Mouse (Mus musculus): ENCODE measurements around the gene Defa20. TPM values are rescaled to one million over a fixed set of nuclear protein-coding genes. Genes with fewer than 3 reads are reported as not detected.
"Not testable (repeated sequence)": the region's sequence is repeated elsewhere in the genome, so short reads cannot be mapped to it uniquely, and the experiment has no call there.

Gene Defa20
- polyA plus RNA-seq (2015; fragmentation: Nextera tagmentation; extraction: Ambion mirVana) = not detected in 2 replicates

GRCm38 (mm10) chr8:21508958-21509357 lies at the start of gene Defa20:
Gene Defa20, plus strand, starts transcription at chr8:21509258.
- H3K27me3 ChIP-seq (ENCODE audit: control insufficient read depth, insufficient read depth, low read depth, low read length); H3K9ac ChIP-seq (ENCODE audit: low read depth, low read length); H3K9me3 ChIP-seq (replicated peaks; ENCODE audit: control insufficient read depth, low read length); H3K4me2 ChIP-seq (ENCODE audit: low read depth, low read length); H3K27ac ChIP-seq (ENCODE audit: low read length); H3K4me3 ChIP-seq (ENCODE audit: low read depth, low read length); H3K36me3 ChIP-seq (ENCODE audit: control insufficient read depth, insufficient read depth); H3K4me1 ChIP-seq (ENCODE audit: control insufficient read depth, low read depth, low read length); ATAC-seq (ENCODE audit: low read depth): not testable (repeated sequence)
- no CpG with 5 or more reads among the region's 2 CpGs for WGBS (ENCODE audit: insufficient replicate concordance)

DNA sequence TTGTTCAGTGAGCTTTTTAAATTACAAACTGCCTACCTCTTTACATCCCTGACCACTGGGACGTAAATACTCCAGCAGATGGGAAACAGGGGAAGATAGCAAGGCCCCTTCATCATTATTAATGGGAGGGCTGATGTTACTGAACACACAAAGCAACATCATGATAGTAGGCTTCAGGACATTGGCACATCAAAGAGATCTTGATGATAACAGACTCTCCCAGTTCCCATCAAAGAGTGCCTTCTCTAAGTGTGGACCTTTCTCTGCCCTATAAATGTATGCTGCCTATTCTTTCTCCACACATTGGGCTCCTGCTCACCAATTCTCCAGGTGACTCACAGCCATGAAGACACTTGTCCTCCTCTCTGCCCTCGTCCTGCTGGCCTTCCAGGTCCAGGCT lies 19.7 kb downstream of the Defa20 start, which contains the start of gene Defa32:
TSS of gene Defa32 (plus strand) at position 301 of the 400 bp plus-strand sequence.
- not testable (repeated sequence) for H3K9ac ChIP-seq (ENCODE audit: low read depth, low read length); H3K27me3 ChIP-seq (ENCODE audit: control insufficient read depth, insufficient read depth, low read depth, low read length); H3K36me3 ChIP-seq (ENCODE audit: control insufficient read depth, insufficient read depth); H3K4me2 ChIP-seq (ENCODE audit: low read depth, low read length); H3K4me3 ChIP-seq (ENCODE audit: low read depth, low read length); H3K27ac ChIP-seq (ENCODE audit: low read length); H3K4me1 ChIP-seq (ENCODE audit: control insufficient read depth, low read depth, low read length); H3K9me3 ChIP-seq (replicated peaks; ENCODE audit: control insufficient read depth, low read length); ATAC-seq (ENCODE audit: low read depth)
- no CpG with 5 or more reads among the region's 2 CpGs for WGBS (ENCODE audit: insufficient replicate concordance)

Other genes with a start within 250 kb of the Defa20 start
- not detected in 2 replicates for gene Defa27, start 193.7 kb upstream of the Defa20 start, polyA plus RNA-seq (2015; fragmentation: Nextera tagmentation; extraction: Ambion mirVana)
- gene Defa29, start 182.2 kb upstream of the Defa20 start, polyA plus RNA-seq (2015; fragmentation: Nextera tagmentation; extraction: Ambion mirVana) = not detected in 2 replicates
- gene Defa2, start 130.7 kb upstream of the Defa20 start, polyA plus RNA-seq (2015; fragmentation: Nextera tagmentation; extraction: Ambion mirVana) = not detected in 2 replicates
- not detected in 2 replicates for gene Defa33, start 117.4 kb upstream of the Defa20 start, polyA plus RNA-seq (2015; fragmentation: Nextera tagmentation; extraction: Ambion mirVana)
- not detected in 2 replicates for gene Defa36, start 81.8 kb upstream of the Defa20 start, polyA plus RNA-seq (2015; fragmentation: Nextera tagmentation; extraction: Ambion mirVana)
- gene Gm7849, start 52.7 kb upstream of the Defa20 start, polyA plus RNA-seq (2015; fragmentation: Nextera tagmentation; extraction: Ambion mirVana) = not detected in 2 replicates
- not detected in 2 replicates for gene Defa32, start 19.8 kb downstream of the Defa20 start, polyA plus RNA-seq (2015; fragmentation: Nextera tagmentation; extraction: Ambion mirVana)
- gene Defa37, start 56.1 kb downstream of the Defa20 start, polyA plus RNA-seq (2015; fragmentation: Nextera tagmentation; extraction: Ambion mirVana) = not detected in 2 replicates
- not detected in 2 replicates for gene Defa28, start 73.7 kb downstream of the Defa20 start, polyA plus RNA-seq (2015; fragmentation: Nextera tagmentation; extraction: Ambion mirVana)
- not detected in 2 replicates for gene Gm7861, start 85.2 kb downstream of the Defa20 start, polyA plus RNA-seq (2015; fragmentation: Nextera tagmentation; extraction: Ambion mirVana)
- not detected in 2 replicates for gene Defa26, start 108.9 kb downstream of the Defa20 start, polyA plus RNA-seq (2015; fragmentation: Nextera tagmentation; extraction: Ambion mirVana)
- 0.34 TPM in 1 of 2 replicates, not detected in the other for gene Defa17, start 146.5 kb downstream of the Defa20 start, polyA plus RNA-seq (2015; fragmentation: Nextera tagmentation; extraction: Ambion mirVana)
- gene Defa34, start 156.5 kb downstream of the Defa20 start, polyA plus RNA-seq (2015; fragmentation: Nextera tagmentation; extraction: Ambion mirVana) = not detected in 2 replicates
- gene AY761184, start 194.4 kb downstream of the Defa20 start, polyA plus RNA-seq (2015; fragmentation: Nextera tagmentation; extraction: Ambion mirVana) = not detected in 2 replicates
- 0.63 TPM in 1 of 2 replicates, not detected in the other for gene Defa24, start 225.2 kb downstream of the Defa20 start, polyA plus RNA-seq (2015; fragmentation: Nextera tagmentation; extraction: Ambion mirVana)